Mouse (Mus musculus) heart, embryonic 10.5 days (tissue): ENCODE results near the gene Apobec3. TPM values are rescaled to one million over a fixed set of nuclear protein-coding genes. Genes with fewer than 3 reads are reported as not detected.

ENCODE experiments used
- DNase-seq: peaks from one replicate; pipeline ENCODE4 v3.0.0-alpha.2; 2017; ENCODE audit warnings: low spot score
- H3K27ac ChIP-seq: fragments of 300-500 bp; sonication (generic); 2 replicates; pipeline ENCODE4 v1.5.1; 2016; ENCODE audit warnings: mild to moderate bottlenecking
- H3K27me3 ChIP-seq: fragments of 300-500 bp; sonication (generic); 2 replicates; pipeline ENCODE4 v1.6.1; 2016; ENCODE audit warnings: mild to moderate bottlenecking; ENCODE audit not compliant: poor library complexity, insufficient read depth, severe bottlenecking
- H3K36me3 ChIP-seq: fragments of 300-500 bp; sonication (generic); 2 replicates; pipeline ENCODE4 v1.6.1; 2016; ENCODE audit warnings: mild to moderate bottlenecking, moderate library complexity
- H3K4me1 ChIP-seq: fragments of 300-500 bp; sonication (generic); 2 replicates; pipeline ENCODE4 v1.6.1; 2016; ENCODE audit warnings: mild to moderate bottlenecking
- H3K4me3 ChIP-seq: fragments of 300-500 bp; sonication (generic); 2 replicates; pipeline ENCODE4 v1.5.1; 2016; ENCODE audit warnings: mild to moderate bottlenecking, moderate library complexity
- H3K9me3 ChIP-seq: fragments of 300-500 bp; sonication (generic); 2 replicates; pipeline ENCODE4 v1.6.1; 2016; ENCODE audit warnings: mild to moderate bottlenecking, moderate library complexity
- WGBS: fragments of 180-500 bp; shearing (Covaris S2); methylation state at CpG from one replicate; pipeline ENCODE4 v1.1.7; 2016; 5-methylcytosine and 5-hydroxymethylcytosine counted together
- polyA plus RNA-seq: library from polyadenylated mRNA; unstranded; fragments of >200 nt; fragmentation: Nextera tagmentation; extraction: Ambion mirVana; gene quantifications from 2 replicates; pipeline ENCODE4 v1.2.1, GENCODE M21; 2016

Gene Apobec3
- 9.5 and 10.2 TPM in 2 replicates for polyA plus RNA-seq

DNA sequence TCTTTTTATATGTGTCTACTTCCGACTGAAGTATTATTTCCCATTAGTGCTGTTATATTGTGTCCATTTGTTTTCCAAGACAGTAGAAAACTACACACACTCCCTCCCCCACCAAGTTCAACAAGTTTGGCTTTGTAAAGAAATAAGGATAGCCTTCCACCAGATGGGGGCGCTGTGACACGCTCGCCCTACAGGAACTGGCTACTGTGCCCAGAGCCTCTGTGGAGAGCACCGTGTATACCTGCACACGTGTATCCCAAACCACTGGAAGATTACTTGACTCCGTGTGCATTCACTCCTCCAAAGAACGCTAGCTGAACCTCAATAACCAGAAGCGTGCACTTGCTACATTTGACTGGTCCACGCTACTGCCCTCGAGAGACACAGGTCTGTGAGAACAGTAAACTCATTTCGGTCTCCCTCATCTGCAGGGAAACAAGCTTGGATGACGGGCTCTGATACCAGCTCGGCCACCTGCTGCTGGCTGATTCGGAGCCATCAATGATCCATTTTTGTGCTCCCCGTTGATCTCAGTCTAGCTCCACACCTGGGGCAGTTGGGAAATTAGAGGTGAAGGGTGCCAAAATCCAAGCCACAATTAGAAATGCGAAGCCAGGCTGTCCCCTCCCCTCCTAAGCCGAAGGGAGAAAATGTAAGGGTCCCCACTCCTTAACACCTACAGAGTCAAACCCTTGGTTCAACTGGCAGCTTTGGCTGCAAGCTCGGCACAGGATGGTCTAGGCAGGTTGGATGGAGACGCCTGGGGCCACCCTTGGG is at the start of gene Apobec3:
Apobec3 (plus strand) TSS at position 224 of the 777 bp plus-strand sequence.
- Histone ChIP-seq H3K4me3 (peak within 1 kb of the TSS; percentile 61), H3K9me3 (no peaks in the 10 kb centered on the region), H3K36me3 (0 out of 2 replicates have a peak, but pooled peaks cover 4% of the 10 kb centered on the region), H3K27me3 (peaks cover 25% of the 10 kb centered on the region), H3K4me1 (peaks cover 20% of the 10 kb centered on the region), H3K27ac (peak within 1 kb of the TSS; percentile 75)
- peak; percentile 79 for DNase-seq
- 2% methylated on average over 20 of the region's 20 CpGs for WGBS

DNA sequence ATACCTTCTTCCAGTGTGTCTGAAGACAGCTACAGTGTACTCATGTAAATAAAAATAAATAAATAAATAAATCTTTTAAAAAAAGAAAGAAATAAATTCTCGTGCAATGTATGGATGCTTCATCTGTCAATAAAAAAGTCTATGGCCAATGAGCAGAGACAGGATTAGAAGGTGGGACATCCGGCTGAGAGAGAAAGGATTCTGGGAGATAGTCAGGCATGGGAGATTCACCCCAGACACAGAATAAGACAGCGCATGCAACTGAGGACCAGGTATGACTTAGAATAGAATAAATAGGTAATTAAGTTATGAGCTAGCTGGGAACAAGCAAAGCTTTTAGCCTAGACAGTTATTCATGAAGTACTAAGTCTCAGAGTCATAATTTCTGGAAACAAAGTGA is 48.5 kb upstream of the Apobec3 start:
- no peak for DNase-seq
- Histone ChIP-seq H3K36me3 (no peaks in the 10 kb centered on the region), H3K27ac (no peak overlapping the region), H3K9me3 (no peaks in the 10 kb centered on the region), H3K27me3 (peaks cover 22% of the 10 kb centered on the region), H3K4me1 (peaks cover 12% of the 10 kb centered on the region), H3K4me3 (no peak overlapping the region)
- WGBS = 79% methylated on average over 3 of the region's 3 CpGs

DNA sequence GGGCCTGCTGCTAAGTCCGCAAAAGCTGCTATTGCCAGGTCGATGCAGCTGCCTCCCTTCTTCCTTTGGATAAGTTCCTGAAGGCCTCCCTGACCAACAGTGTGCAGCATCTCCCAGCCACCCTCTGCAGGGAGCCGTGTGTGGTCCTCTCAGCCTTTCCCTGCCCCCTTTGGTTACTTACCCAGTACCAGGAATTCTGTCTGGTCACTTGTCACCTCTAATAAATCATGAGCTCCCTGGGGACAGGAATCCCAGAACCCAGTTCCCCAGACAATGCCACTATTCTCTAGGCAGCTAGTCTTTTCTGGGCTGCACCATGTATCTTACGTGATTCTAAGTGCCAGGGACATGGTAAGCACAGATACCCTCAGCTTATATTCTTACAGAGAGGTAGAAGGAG is 45.5 kb upstream of the Apobec3 start:
- Histone ChIP-seq H3K4me1 (peaks cover 13% of the 10 kb centered on the region), H3K4me3 (no peak overlapping the region), H3K36me3 (no peaks in the 10 kb centered on the region), H3K27me3 (peaks cover 21% of the 10 kb centered on the region; the same call in 1 of the 2 replicates), H3K9me3 (no peaks in the 10 kb centered on the region), H3K27ac (no peak overlapping the region)
- DNase-seq = no peak
- WGBS = 66% methylated on average over 4 of the region's 4 CpGs

DNA sequence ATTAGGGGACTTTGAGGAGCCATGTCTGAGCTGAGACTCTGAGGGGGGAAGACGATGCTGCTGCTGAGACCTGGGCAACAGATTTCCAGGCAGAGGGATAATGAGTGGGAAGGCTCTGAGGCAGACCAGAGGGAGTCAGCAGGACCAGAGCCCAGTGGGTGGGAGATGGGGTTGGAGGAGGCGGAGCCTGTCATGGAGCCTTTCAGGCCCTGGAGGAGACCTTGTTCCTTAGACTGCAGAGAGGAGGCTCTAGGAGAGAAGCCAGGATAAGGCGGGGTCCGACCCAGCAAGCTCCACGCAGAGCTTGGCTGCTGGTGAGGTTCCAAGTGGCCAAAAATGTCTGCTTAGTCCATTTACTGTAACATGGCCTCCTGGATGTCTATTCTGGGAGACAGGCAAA is 44.4 kb upstream of the Apobec3 start:
- H3K4me1 ChIP-seq = peaks cover 13% of the 10 kb centered on the region
- no peaks in the 10 kb centered on the region for H3K9me3 ChIP-seq
- no peak for DNase-seq
- peaks cover 15% of the 10 kb centered on the region; the same call in 1 of the 2 replicates for H3K27me3 ChIP-seq
- no peaks in the 10 kb centered on the region for H3K36me3 ChIP-seq
- no peak overlapping the region for H3K27ac ChIP-seq
- WGBS = 21% methylated on average over 5 of the region's 5 CpGs
- H3K4me3 ChIP-seq = no peak overlapping the region

DNA sequence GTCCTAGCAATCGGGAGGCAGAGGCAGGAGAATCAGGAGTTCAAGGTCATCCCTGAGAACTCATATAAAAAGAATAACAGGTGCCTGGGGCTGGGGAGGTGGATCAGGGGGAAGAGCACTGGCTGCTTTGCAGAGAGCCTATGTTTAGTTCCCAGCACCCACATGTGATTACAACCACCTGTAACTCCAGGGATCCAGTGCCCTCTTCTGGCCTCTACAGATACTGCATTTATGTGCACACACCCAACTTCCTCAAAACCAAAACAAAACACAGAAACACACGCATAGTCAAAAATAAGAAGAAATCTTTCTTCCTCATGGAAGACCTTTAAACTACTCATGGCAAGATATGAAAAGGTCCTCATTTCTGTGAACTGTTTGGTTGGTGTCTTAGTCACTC is 41.3 kb upstream of the Apobec3 start:
- Histone ChIP-seq H3K27ac (no peak overlapping the region), H3K4me1 (peaks cover 13% of the 10 kb centered on the region), H3K4me3 (no peak overlapping the region), H3K27me3 (peaks cover 15% of the 10 kb centered on the region; the same call in 1 of the 2 replicates), H3K9me3 (no peaks in the 10 kb centered on the region), H3K36me3 (no peaks in the 10 kb centered on the region)
- WGBS = 89% methylated on average over 2 of the region's 2 CpGs
- DNase-seq = no peak

DNA sequence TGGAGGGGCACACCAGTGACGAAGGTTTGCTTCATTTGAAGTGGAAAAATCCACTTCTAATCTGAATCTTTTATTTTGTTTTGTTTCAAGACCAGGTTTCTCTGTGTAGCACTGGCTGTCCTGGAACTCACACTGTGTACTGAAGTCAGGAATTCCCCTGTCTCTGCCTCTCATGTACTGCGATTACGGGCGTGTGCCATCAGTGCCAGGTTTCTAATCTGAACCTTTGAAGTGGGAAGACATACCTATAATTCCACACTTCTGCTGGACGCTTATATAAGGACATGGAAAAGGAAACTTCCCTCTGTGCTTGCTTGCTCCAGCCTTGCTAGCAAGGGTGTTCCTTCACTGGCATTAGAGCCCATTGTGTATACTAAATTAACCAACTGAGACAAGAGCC is 32.5 kb upstream of the Apobec3 start:
- WGBS = 57% methylated on average over 5 of the region's 5 CpGs
- no peaks in the 10 kb centered on the region for H3K4me1 ChIP-seq
- DNase-seq = no peak
- no peak overlapping the region for H3K4me3 ChIP-seq
- H3K27ac ChIP-seq = no peak overlapping the region
- no peaks in the 10 kb centered on the region for H3K9me3 ChIP-seq
- no peaks in the 10 kb centered on the region for H3K36me3 ChIP-seq
- no peaks in the 10 kb centered on the region for H3K27me3 ChIP-seq

DNA sequence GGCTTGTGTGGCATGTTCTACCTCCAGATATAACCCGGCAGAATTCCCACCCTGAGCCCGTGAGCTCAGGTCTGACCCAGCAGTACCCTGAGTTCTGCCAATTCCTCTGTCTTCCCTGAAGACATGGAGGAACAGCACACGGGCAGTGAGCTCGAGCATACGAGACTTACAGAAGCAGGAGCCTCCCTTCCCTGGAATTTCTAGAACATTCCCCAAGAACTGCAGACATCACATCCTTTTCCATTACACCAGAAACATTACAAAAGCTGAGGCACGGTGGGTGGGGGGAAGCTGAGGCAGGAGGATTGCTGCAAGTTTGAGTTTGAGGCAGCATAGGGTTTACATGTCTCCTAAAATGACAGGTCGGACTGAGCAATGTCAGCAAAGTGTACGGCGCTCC is 31.6 kb upstream of the Apobec3 start:
- no peaks in the 10 kb centered on the region for H3K27me3 ChIP-seq
- no peak overlapping the region for H3K27ac ChIP-seq
- H3K4me1 ChIP-seq = no peaks in the 10 kb centered on the region
- 83% methylated on average over 9 of the region's 9 CpGs for WGBS
- no peaks in the 10 kb centered on the region for H3K36me3 ChIP-seq
- no peak for DNase-seq
- H3K4me3 ChIP-seq = no peak overlapping the region
- H3K9me3 ChIP-seq = no peaks in the 10 kb centered on the region

DNA sequence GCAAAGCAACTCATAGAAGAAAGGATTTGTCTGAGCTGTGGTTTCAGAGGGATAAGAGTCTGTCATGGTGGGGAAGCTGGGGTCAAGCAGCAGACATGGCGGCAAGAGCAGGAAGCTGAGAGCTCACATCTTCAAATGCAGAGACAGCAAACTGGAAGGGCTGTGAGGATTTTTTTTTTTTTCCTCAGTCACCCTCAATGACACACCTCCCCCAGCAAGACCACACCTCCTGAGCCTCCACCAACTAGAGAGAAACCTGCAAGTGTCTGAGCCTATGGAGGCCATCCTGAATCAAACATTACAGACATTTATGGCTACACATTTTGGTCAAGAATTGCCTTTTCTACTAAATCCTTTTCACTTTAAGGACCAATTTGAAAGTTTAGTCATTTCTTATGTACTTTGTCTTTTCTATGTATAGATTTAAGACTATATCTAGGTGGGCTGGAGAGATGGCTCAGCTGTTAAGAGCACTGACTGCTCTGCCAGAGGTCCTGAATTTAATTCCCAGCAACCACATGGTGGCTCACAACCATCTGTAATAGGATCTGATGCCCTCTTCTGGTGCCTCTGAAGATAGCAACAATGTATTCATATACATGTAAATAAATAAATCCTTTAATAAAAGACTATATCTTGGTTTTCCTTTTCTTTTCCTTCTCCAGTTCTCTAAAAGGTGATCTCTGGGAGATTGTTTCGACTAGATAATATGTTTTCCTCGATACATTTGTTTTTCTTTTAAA is 24.0 kb upstream of the Apobec3 start:
- Histone ChIP-seq H3K4me1 (no peaks in the 10 kb centered on the region), H3K9me3 (no peaks in the 10 kb centered on the region), H3K27me3 (no peaks in the 10 kb centered on the region), H3K4me3 (no peak overlapping the region), H3K36me3 (no peaks in the 10 kb centered on the region), H3K27ac (no peak overlapping the region)
- no peak for DNase-seq
- 73% methylated on average over 3 of the region's 3 CpGs for WGBS

DNA sequence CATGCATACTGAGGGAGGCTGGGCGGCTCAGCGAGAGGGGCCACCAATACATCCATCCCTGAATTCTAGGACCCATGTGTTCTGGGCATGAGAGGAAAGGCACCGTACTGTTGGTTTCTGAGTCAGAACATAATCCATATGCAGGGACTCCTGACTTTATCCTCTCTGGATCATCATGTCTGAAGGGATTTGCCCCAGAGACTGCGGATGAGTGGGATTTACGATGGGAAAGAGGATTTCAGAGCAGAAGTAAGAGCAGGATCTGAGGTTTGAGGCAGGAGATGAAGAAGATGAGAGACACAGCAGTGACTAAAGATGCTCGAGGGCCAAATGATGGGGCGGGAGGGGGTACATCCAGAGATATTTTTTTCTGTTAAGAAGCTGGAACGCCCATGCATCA is 17.9 kb upstream of the Apobec3 start:
- no peaks in the 10 kb centered on the region for H3K27me3 ChIP-seq
- DNase-seq = no peak
- H3K27ac ChIP-seq = no peak overlapping the region
- 0 out of 2 replicates have a peak, but pooled peaks cover 1% of the 10 kb centered on the region for H3K4me1 ChIP-seq
- no peaks in the 10 kb centered on the region for H3K36me3 ChIP-seq
- H3K4me3 ChIP-seq = no peak overlapping the region
- H3K9me3 ChIP-seq = no peaks in the 10 kb centered on the region
- WGBS = 90% methylated on average over 8 of the region's 8 CpGs

DNA sequence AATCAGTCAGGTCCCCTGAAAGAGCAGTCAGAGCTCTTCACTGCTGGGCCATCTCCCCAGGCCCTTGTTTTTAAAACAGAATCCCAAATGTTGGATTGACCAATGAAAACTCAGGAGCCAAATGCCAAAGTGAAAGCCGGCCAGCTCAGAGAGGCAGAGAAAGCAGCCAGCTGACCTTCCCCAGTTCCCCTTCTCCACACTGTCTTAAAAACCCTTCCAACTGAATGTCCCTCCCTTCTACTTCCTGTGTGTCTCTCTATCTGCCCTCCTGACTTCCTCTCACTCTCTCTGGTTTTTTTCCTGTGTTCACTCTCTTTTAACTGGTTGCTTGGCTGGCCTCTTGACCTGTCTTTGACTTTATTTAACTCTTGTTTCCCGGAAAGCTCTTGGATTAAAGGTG is 17.5 kb upstream of the Apobec3 start:
- H3K36me3 ChIP-seq = no peaks in the 10 kb centered on the region
- H3K4me1 ChIP-seq = 0 out of 2 replicates have a peak, but pooled peaks cover 6% of the 10 kb centered on the region
- no peak overlapping the region for H3K4me3 ChIP-seq
- WGBS = 57% methylated on average over 2 of the region's 2 CpGs
- H3K27me3 ChIP-seq = no peaks in the 10 kb centered on the region
- DNase-seq = no peak
- H3K27ac ChIP-seq = no peak overlapping the region
- H3K9me3 ChIP-seq = no peaks in the 10 kb centered on the region

DNA sequence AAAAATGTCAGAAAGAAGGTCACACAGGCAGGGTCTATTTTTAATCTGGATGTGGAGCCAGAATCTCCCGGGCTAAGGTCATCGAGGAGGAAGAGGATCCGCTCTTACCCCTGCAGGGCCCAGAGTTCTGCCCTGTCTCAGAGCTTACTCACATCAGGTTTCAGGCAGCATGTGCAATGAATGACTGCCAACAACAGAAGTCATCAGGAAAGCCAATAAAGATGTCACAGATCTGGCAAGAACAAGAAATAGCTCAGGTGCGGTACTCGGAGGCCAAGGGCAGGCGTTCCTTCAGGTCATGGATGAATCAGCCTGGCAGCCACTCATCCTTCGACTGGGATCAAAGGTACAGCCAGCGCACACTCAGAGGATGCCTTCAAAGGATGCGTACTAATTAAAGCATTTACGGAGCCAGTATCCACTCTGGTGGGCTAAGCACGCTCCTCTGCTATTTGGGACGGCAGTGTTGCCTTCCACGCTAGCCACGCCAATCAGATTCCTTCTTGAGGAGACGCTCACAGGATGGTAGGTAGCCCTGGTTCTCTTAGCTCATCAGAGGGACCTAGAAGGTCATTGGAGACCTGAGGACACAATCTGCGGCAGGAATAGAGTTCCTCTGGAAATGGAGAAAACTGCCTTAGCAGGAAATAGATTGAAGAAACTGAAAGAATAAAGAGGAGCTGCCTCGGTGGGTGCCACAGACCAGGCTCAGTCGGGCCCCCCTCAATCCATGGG is 16.0 kb upstream of the Apobec3 start:
- Histone ChIP-seq H3K4me1 (peaks cover 13% of the 10 kb centered on the region), H3K4me3 (no peak overlapping the region), H3K9me3 (no peaks in the 10 kb centered on the region), H3K36me3 (no peaks in the 10 kb centered on the region), H3K27me3 (no peaks in the 10 kb centered on the region), H3K27ac (no peak overlapping the region)
- no peak for DNase-seq
- WGBS = 86% methylated on average over 18 of the region's 18 CpGs

DNA sequence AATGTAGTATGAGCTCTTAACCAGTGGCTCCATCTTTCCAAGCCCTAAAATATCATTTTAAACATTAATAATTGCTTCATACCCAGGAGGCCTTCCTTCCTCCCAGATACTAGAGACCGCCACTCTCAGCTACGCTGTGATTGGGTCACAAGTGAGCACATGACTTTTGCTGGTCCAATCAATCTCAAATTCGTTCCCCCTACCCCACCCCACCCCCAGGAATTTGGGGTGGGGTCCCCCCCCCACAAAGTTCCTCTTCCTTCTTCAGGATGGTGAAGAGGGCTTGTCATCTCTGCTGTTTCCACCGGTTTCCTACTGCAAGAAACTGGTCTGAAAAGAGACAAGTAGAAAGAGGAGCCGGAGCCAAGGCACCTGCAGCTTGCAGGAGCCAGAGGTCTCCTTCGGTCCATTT is 12.7 kb upstream of the Apobec3 start:
- no peak for DNase-seq
- Histone ChIP-seq H3K27ac (peak overlapping the region; percentile 82), H3K36me3 (no peaks in the 10 kb centered on the region), H3K4me3 (no peak overlapping the region), H3K27me3 (peaks cover 7% of the 10 kb centered on the region), H3K9me3 (no peaks in the 10 kb centered on the region), H3K4me1 (peaks cover 18% of the 10 kb centered on the region)
- 69% methylated on average over 6 of the region's 6 CpGs for WGBS

DNA sequence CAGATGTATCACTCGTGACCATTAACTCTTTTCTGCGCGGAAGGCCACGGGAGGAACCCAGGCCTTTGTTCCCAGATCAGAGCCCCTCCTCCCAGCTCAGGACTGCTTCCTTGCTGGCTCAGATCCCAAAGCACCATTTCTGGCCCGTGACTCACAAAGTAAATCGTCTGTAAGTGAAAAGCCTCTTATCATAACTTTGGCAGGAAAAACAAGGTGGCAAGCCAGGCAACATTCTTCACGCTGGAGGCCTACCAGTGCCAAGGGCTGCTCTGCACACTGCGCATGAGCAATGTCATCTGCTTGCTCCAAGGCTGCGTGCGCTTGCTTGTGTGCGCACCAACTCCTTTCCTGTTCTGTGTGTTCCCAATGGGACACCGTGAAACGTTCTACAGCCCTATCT is 12.1 kb upstream of the Apobec3 start:
- H3K9me3 ChIP-seq = no peaks in the 10 kb centered on the region
- no peaks in the 10 kb centered on the region for H3K36me3 ChIP-seq
- 0 out of 2 replicates have a peak overlapping the region, but pooled peaks have one; percentile 12 for H3K4me3 ChIP-seq
- peak overlapping the region; percentile 82 for H3K27ac ChIP-seq
- peaks cover 18% of the 10 kb centered on the region for H3K4me1 ChIP-seq
- H3K27me3 ChIP-seq = peaks cover 7% of the 10 kb centered on the region
- WGBS = 33% methylated on average over 13 of the region's 13 CpGs
- peak; percentile 89 for DNase-seq
